Mouse (Mus musculus) ES-Bruce4 (cell line): Measurements from ENCODE around the gene Ptges3.

Experiments used
- CTCF ChIP-seq: IDR thresholded peaks from one replicate; pipeline ENCODE4 v1.8.1; 2011; ENCODE audit warnings: low read depth, low read length
- POLR2A ChIP-seq: IDR thresholded peaks from one replicate; pipeline ENCODE4 v1.8.1; 2011; ENCODE audit warnings: low read length; ENCODE audit not compliant: insufficient read depth

DNA sequence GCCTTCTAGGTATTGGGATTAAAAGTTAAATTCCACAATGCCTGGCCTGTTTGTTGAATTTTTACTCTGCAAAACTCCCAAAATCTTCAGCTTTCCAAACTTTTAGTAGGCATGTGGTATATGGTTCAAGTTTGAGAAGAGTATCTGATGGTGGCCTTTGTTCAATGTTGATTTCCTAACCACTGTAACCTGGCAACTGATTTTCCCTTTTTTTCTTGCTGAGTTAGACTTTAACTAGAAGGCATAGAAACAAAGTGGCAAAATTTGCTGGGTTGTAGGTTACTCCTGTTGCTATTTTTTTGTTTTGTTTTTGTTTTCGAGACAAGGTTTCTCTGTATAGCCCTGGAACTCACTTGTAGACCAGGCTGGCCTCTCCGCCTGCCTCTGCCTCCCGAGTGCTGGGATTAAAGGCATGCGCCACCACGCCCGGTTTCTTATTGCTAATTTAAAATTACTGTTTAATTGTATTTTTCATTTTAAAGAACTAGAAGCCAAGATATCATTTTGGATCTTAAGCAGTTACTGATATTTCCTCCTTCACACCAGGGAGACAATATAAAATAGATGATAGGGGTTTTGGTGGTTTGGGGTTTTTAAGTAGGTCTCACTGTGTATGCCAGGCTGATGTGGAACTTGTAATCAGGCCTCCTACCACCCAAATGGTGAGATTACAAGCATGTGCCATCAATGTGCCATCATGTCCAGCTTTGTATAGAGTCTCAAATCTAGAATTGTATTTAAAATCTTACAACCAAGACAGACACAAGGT lies 3.7 kb downstream of the Ptges3 start:
- TF ChIP-seq POLR2A (no peak), CTCF (no peak)
